Mouse (Mus musculus) CH12.LX (cell line): ENCODE measurements around the gene AC129217.1. TPM values are rescaled to one million over a fixed set of nuclear protein-coding genes. Genes with fewer than 3 reads are reported as not detected.

ENCODE experiments used
- DNase-seq: peaks from one replicate; pipeline ENCODE4 v3.0.0-alpha.2; 2013; ENCODE audit errors: extremely low read depth
- H3K27ac ChIP-seq: 2 replicates; pipeline ENCODE4 v1.5.1; 2012; ENCODE audit warnings: low read depth, mild to moderate bottlenecking, control low read depth, moderate library complexity; ENCODE audit not compliant: insufficient read depth
- H3K27me3 ChIP-seq: replicated peaks from 2 replicates; pipeline ENCODE3; 2012; ENCODE audit warnings: inconsistent platforms
- H3K36me3 ChIP-seq, 2 experiments: replicated peaks in 1 of 2; 2 replicates each; pipeline versions ENCODE3 to v1.6.1; 2012; ENCODE audit warnings: inconsistent platforms in 1 of 2, low read length in 1 of 2, mild to moderate bottlenecking in 1 of 2, mixed read lengths in 1 of 2, moderate library complexity in 1 of 2; ENCODE audit not compliant: control insufficient read depth in 1 of 2, insufficient read depth in 1 of 2
- H3K4me1 ChIP-seq, 2 experiments: 2 replicates each; pipeline ENCODE4 v1.6.1; 2012; ENCODE audit warnings: inconsistent platforms in 1 of 2, moderate library complexity in 1 of 2; ENCODE audit not compliant: insufficient read depth in 2 of 2, control insufficient read depth in 1 of 2
- H3K4me2 ChIP-seq: 2 replicates; pipeline ENCODE4 v1.6.1; 2012; ENCODE audit warnings: low read depth, mild to moderate bottlenecking, control low read depth; ENCODE audit not compliant: poor library complexity, insufficient read depth, severe bottlenecking
- H3K4me3 ChIP-seq, 3 experiments: fragments of 150-350 bp in 1 of 3; sonication (generic) in 1 of 3; replicated peaks in 1 of 3; 2 replicates each; pipeline versions ENCODE3 to v1.5.1; 2011 to 2012; ENCODE audit warnings: low read depth in 2 of 3, low read length in 2 of 3, mild to moderate bottlenecking in 2 of 3, moderate library complexity in 2 of 3, control low read depth in 1 of 3, improper control_type of control experiment in 1 of 3, inconsistent platforms in 1 of 3, mixed read lengths in 1 of 3; ENCODE audit not compliant: poor library complexity in 1 of 3
- H3K79me2 ChIP-seq: replicated peaks from 2 replicates; pipeline ENCODE4 v1.6.1; 2012; ENCODE audit warnings: mild to moderate bottlenecking, moderate library complexity; ENCODE audit not compliant: control insufficient read depth, poor library complexity, insufficient read depth, severe bottlenecking; ENCODE audit errors: extremely low read depth
- H3K9ac ChIP-seq: 2 replicates; pipeline ENCODE4 v1.6.1; 2012; ENCODE audit warnings: low read depth, mild to moderate bottlenecking, control low read depth, moderate library complexity; ENCODE audit not compliant: insufficient read depth
- H3K9me3 ChIP-seq: replicated peaks from 2 replicates; pipeline ENCODE3; 2012; ENCODE audit warnings: low read length, inconsistent platforms, mixed read lengths
- BHLHE40 ChIP-seq: IDR thresholded peaks from 2 replicates; pipeline ENCODE4 v1.6.1; 2011; ENCODE audit warnings: mild to moderate bottlenecking, low read depth, low read length, improper control_type of control experiment
- CHD1 ChIP-seq: IDR thresholded peaks from 2 replicates; pipeline ENCODE4 v1.6.1; 2012; ENCODE audit warnings: low read depth, low read length, improper control_type of control experiment, inconsistent platforms
- E2F4 ChIP-seq: IDR thresholded peaks from 2 replicates; pipeline ENCODE4 v1.6.1; 2011; ENCODE audit warnings: low read depth, low read length, improper control_type of control experiment; ENCODE audit not compliant: insufficient replicate concordance
- ELF1 ChIP-seq: IDR thresholded peaks from 2 replicates; pipeline ENCODE4 v1.6.1; 2014; ENCODE audit warnings: low read depth, mild to moderate bottlenecking, inconsistent platforms, low read length, improper control_type of control experiment
- EP300 ChIP-seq: IDR thresholded peaks from 2 replicates; pipeline ENCODE4 v1.6.1; 2011; ENCODE audit warnings: low read length, improper control_type of control experiment
- ETS1 ChIP-seq: conservative IDR thresholded peaks from 2 replicates; pipeline ENCODE4 v1.6.1; 2012; ENCODE audit warnings: low read depth, mild to moderate bottlenecking, inconsistent platforms, low read length, improper control_type of control experiment, moderate library complexity
- GABPA ChIP-seq: IDR thresholded peaks from 2 replicates; pipeline ENCODE4 v1.6.1; 2012; ENCODE audit warnings: low read depth, low read length, improper control_type of control experiment, inconsistent platforms; ENCODE audit not compliant: insufficient replicate concordance
- HCFC1 ChIP-seq: IDR thresholded peaks from 2 replicates; pipeline ENCODE4 v1.6.1; 2012; ENCODE audit warnings: low read depth, mild to moderate bottlenecking, inconsistent platforms, low read length, improper control_type of control experiment
- IRF4 ChIP-seq: IDR thresholded peaks from 2 replicates; pipeline ENCODE4 v1.6.1; 2014; ENCODE audit warnings: low read depth, mild to moderate bottlenecking, inconsistent platforms, low read length, improper control_type of control experiment
- KAT2A ChIP-seq: IDR thresholded peaks from 2 replicates; pipeline ENCODE4 v1.6.1; 2012; ENCODE audit warnings: low read length, improper control_type of control experiment, inconsistent platforms; ENCODE audit not compliant: insufficient replicate concordance
- MAX ChIP-seq: IDR thresholded peaks from 2 replicates; pipeline ENCODE4 v1.6.1; 2011; ENCODE audit warnings: low read length, improper control_type of control experiment
- MEF2A ChIP-seq: IDR thresholded peaks from 2 replicates; pipeline ENCODE4 v1.6.1; 2014; ENCODE audit warnings: low read depth, mild to moderate bottlenecking, inconsistent platforms, low read length, improper control_type of control experiment, borderline replicate concordance
- MXI1 ChIP-seq: IDR thresholded peaks from 2 replicates; pipeline ENCODE4 v1.6.1; 2011; ENCODE audit warnings: mild to moderate bottlenecking, low read depth, low read length, improper control_type of control experiment
- MYC ChIP-seq: IDR thresholded peaks from 2 replicates; pipeline ENCODE4 v1.6.1; 2011; ENCODE audit warnings: low read depth, mild to moderate bottlenecking, improper control_type of control experiment, low read length
- NELFE ChIP-seq: IDR thresholded peaks from 2 replicates; pipeline ENCODE4 v1.6.1; 2011; ENCODE audit warnings: low read depth, low read length, improper control_type of control experiment
- NRF1 ChIP-seq: IDR thresholded peaks from 2 replicates; pipeline ENCODE4 v1.6.1; 2014; ENCODE audit warnings: low read depth, mild to moderate bottlenecking, inconsistent platforms, low read length, improper control_type of control experiment, moderate library complexity
- POLR2A ChIP-seq: IDR thresholded peaks from 2 replicates; pipeline ENCODE4 v1.6.1; 2011; ENCODE audit warnings: low read depth, mild to moderate bottlenecking, improper control_type of control experiment, low read length
- RAD21 ChIP-seq: IDR thresholded peaks from 2 replicates; pipeline ENCODE4 v1.6.1; 2011; ENCODE audit warnings: low read depth, mild to moderate bottlenecking, low read length, improper control_type of control experiment, moderate library complexity
- RCOR1 ChIP-seq: conservative IDR thresholded peaks from 2 replicates; pipeline ENCODE4 v1.6.1; 2012; ENCODE audit warnings: low read depth, mild to moderate bottlenecking, inconsistent platforms, low read length, improper control_type of control experiment
- SIN3A ChIP-seq: IDR thresholded peaks from 2 replicates; pipeline ENCODE4 v1.6.1; 2012; ENCODE audit warnings: low read length, improper control_type of control experiment, inconsistent platforms
- SMC3 ChIP-seq: IDR thresholded peaks from 2 replicates; pipeline ENCODE4 v1.6.1; 2011; ENCODE audit warnings: low read depth, low read length, improper control_type of control experiment
- TBP ChIP-seq: conservative IDR thresholded peaks from 2 replicates; pipeline ENCODE4 v1.6.1; 2011; ENCODE audit warnings: low read depth, low read length, improper control_type of control experiment
- TCF12 ChIP-seq: IDR thresholded peaks from 2 replicates; pipeline ENCODE4 v1.6.1; 2014; ENCODE audit warnings: low read depth, mild to moderate bottlenecking, inconsistent platforms, low read length, improper control_type of control experiment
- USF1 ChIP-seq: IDR thresholded peaks from 2 replicates; pipeline ENCODE4 v1.6.1; 2014; ENCODE audit warnings: low read depth, mild to moderate bottlenecking, inconsistent platforms, low read length, improper control_type of control experiment
- USF2 ChIP-seq: conservative IDR thresholded peaks from 2 replicates; pipeline ENCODE4 v1.6.1; 2011; ENCODE audit warnings: low read depth, low read length, improper control_type of control experiment
- ZC3H11A ChIP-seq: IDR thresholded peaks from 2 replicates; pipeline ENCODE4 v1.6.1; 2012; ENCODE audit warnings: low read depth, mild to moderate bottlenecking, inconsistent platforms, low read length, improper control_type of control experiment
- ZKSCAN1 ChIP-seq: IDR thresholded peaks from 2 replicates; pipeline ENCODE4 v1.6.1; 2012; ENCODE audit warnings: low read depth, inconsistent platforms, low read length, improper control_type of control experiment, borderline replicate concordance
- ZNF384 ChIP-seq: IDR thresholded peaks from 2 replicates; pipeline ENCODE4 v1.6.1; 2012; ENCODE audit warnings: low read depth, low read length, improper control_type of control experiment, inconsistent platforms
- dilution Hi-C: fragments of 300-500 bp; cut with MboI; formaldehyde crosslinking; loops from 2 replicates; pipeline ENCODE4 v1.14.3; 2020; ENCODE audit warnings: low sequenced_read_pairs; ENCODE audit not compliant: extremely low pct_unique_long_range_greater_than_20kb, extremely low pct_ligation_motif_present
- in situ Hi-C: fragments of 300-500 bp; cut with MboI; formaldehyde crosslinking; loops from 3 replicates; pipeline ENCODE4 v1.14.3; 2019; ENCODE audit warnings: low sequenced_read_pairs, low pct_ligation_motif_present, low pct_unique_long_range_greater_than_20kb, mixed read lengths
- polyA plus RNA-seq: library from polyadenylated mRNA; unstranded; fragments of >175 nt; gene quantifications from 2 replicates; pipeline ENCODE4 v1.2.1, GENCODE M21; 2012; ENCODE audit warnings: low read depth; ENCODE audit not compliant: insufficient read length
- total RNA-seq, 2 experiments: library from RNA; depleted of rRNA; stranded (reverse); fragments of 300-350 nt in 1 of 2; fragments of >200 nt in 1 of 2; gene quantifications; 2 replicates each; pipeline ENCODE4 v1.2.3; 2012 to 2014

AC129217.1 gene
- total RNA-seq (2012; rRNA removed) (0.25 and 0.67 TPM in 2 replicates), total RNA-seq (2014; rRNA removed) (2.1 and 5.1 TPM in 2 replicates), polyA plus RNA-seq (63.9 and 77.4 TPM in 2 replicates)

DNA sequence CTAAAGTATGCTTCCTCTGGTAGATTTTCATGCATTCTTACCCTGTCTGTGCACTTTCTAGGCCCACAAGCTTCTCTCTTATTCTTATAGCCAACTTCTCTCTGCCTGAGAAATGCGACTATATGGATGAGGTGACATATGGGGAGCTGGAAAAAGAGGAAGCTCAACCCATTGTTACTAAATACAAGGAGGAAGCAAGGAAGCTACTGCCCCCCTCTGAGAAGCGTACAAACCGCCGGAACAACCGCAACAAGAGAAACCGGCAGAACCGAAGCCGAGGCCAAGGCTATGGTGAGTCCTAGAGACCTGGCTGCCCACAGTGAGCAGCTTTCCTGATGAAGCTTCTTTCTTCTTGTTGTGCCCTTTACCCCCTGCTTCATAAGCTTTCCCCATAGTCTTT, at the start of gene AC129217.1:
AC129217.1 (plus strand) TSS at position 114 of the 400 bp plus-strand sequence.
- no peaks in the 10 kb centered on the region for H3K27me3 ChIP-seq
- dilution Hi-C loops = no loop called here
- H3K79me2 ChIP-seq = peaks cover 19% of the 10 kb centered on the region
- no peak for DNase-seq
- H3K27ac ChIP-seq = no peak within 1 kb of the TSS
- no peak within 1 kb of the TSS for H3K4me3 ChIP-seq
- in situ Hi-C loops = loop anchor here (25.0 kb wide), 1 partner anchor 1033 kb away; no protein-coding TSS in a partner anchor
- TF ChIP-seq HCFC1 (no peak), MXI1 (no peak), KAT2A (no peak), RAD21 (no peak), USF2 (no peak), TCF12 (no peak), ZC3H11A (no peak), MAX (no peak), IRF4 (no peak)
- TF ChIP-seq, all 38 proteins: peak for 0
- no peak within 1 kb of the TSS for H3K4me2 ChIP-seq
- H3K36me3 ChIP-seq = peaks cover 81 to 97% of the 10 kb centered on the region in 2 experiments
- no peaks in the 10 kb centered on the region; a peak in 1 of 4 replicates for H3K4me1 ChIP-seq
- H3K9ac ChIP-seq = no peak within 1 kb of the TSS
- no peaks in the 10 kb centered on the region for H3K9me3 ChIP-seq

DNA sequence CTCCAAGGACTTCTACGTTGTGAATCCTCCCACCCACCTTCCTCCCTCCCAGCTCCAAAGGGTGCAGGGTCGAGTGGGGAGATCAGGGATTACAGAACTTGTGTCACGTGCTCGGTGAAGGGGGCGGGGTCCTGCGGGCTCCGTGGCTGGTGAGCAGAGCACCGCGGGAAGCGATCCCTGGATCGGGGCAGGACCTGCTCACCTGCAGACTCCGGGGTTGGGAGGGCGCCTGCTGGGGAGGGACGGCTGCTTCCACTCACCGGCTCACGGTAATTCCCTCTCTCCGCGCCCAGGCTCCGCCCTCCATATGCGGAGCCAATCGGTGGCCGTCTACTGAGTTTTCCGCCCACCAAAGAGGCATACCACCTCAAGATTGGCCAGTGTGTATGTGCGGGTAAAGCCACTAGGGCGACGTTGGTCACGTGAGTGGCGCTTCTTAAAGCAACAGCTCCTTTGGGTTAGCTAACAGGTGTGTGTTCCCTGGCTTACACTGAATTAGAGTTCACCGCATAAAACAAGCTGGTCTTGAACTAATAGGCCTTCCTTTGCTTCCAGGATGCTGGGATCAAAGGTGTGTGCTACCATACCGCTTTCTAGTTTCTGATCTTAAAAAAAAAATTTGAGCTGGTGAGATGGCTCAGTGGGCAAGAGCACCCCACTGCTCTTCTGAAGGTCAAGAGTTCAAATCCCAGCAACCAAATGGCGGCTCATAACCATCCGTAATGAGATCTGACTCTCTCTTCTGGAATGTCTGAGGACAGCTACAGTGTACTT, 43.4 kb upstream of the AC129217.1 start, which contains the start of gene Taf6l:
Taf6l (minus strand) TSS at position 410 of the 774 bp plus-strand sequence.
- H3K4me1 ChIP-seq = peaks cover 2 to 17% of the 10 kb centered on the region in 2 experiments; a peak in 3 of 4 replicates
- TF ChIP-seq ZNF384 = peak; percentile 61
- TF ChIP-seq RCOR1 = no peak
- TF ChIP-seq MAX = peak; percentile 93
- TF ChIP-seq CHD1 = no peak
- no peak for TF ChIP-seq GABPA
- TF ChIP-seq POLR2A = peak; percentile 81
- no peak; the same call in 1 of the 2 replicates for TF ChIP-seq MEF2A
- TF ChIP-seq USF2 = peak; percentile 96
- peak; percentile 91 for TF ChIP-seq SIN3A
- TF ChIP-seq NELFE = peak; percentile 65
- peak; percentile 98 for TF ChIP-seq BHLHE40
- peak; percentile 93 for TF ChIP-seq USF1
- no peak for TF ChIP-seq SMC3
- peak; percentile 68; the same call in 1 of the 2 replicates for TF ChIP-seq TCF12
- TF ChIP-seq TBP = peak; percentile 96
- no peak for TF ChIP-seq ETS1
- no peak for TF ChIP-seq ZKSCAN1
- peak; percentile 39; the same call in 1 of the 2 replicates for TF ChIP-seq NRF1
- 0 out of 2 replicates have a peak, but pooled peaks have one; percentile 3 for TF ChIP-seq MYC
- TF ChIP-seq MXI1 = peak; percentile 89
- no peak for TF ChIP-seq EP300
- TF ChIP-seq ELF1 = peak; percentile 56
- 0 out of 2 replicates have a peak, but pooled peaks have one; percentile 27 for TF ChIP-seq KAT2A
- 0 out of 2 replicates have a peak, but pooled peaks have one; percentile 61 for TF ChIP-seq E2F4
- peak; percentile 73 for TF ChIP-seq HCFC1
- TF ChIP-seq, all 38 proteins: peak for 17
- H3K27me3 ChIP-seq = no peaks in the 10 kb centered on the region
- peak; percentile 98 for DNase-seq
- H3K4me2 ChIP-seq = peak within 1 kb of the TSS; percentile 84
- peaks cover 20 to 39% of the 10 kb centered on the region in 2 experiments for H3K36me3 ChIP-seq
- H3K9me3 ChIP-seq = no peaks in the 10 kb centered on the region
- peak within 1 kb of the TSS; percentile 66 to 93 (median 73) for H3K4me3 ChIP-seq
- dilution Hi-C loops (no loop called here), in situ Hi-C loops (no loop called here)
- peak within 1 kb of the TSS; percentile 68 for H3K9ac ChIP-seq
- H3K79me2 ChIP-seq = no peaks in the 10 kb centered on the region; the same call in 1 of the 2 replicates
- H3K27ac ChIP-seq = no peak within 1 kb of the TSS
